Mouse (Mus musculus) bone marrow macrophage, adult 2 months (primary cell): ENCODE measurements around the gene Zfp563. TPM values are rescaled to one million over a fixed set of nuclear protein-coding genes. Genes with fewer than 3 reads are reported as not detected.
A peak's percentile ranks its signal among the peaks of the same experiment; 100 is the strongest.

Experiments
- H3K27ac ChIP-seq: 2 replicates; pipeline ENCODE4 v1.5.1; 2012; ENCODE audit warnings: low read depth, low read length; ENCODE audit not compliant: insufficient read depth
- H3K4me1 ChIP-seq: 2 replicates; pipeline ENCODE4 v1.6.1; 2012; ENCODE audit warnings: low read length; ENCODE audit not compliant: control insufficient read depth, insufficient read depth
- H3K4me3 ChIP-seq: 2 replicates; pipeline ENCODE4 v1.5.1; 2012; ENCODE audit warnings: mild to moderate bottlenecking, low read length, moderate library complexity; ENCODE audit not compliant: insufficient read depth
- CTCF ChIP-seq: IDR thresholded peaks from 2 replicates; pipeline ENCODE4 v1.5.1; 2012; ENCODE audit warnings: low read depth, mild to moderate bottlenecking, low read length, moderate library complexity
- POLR2A ChIP-seq: IDR thresholded peaks from 2 replicates; pipeline ENCODE4 v1.6.1; 2012; ENCODE audit warnings: mild to moderate bottlenecking, low read depth, low read length, borderline replicate concordance
- polyA plus RNA-seq: library from polyadenylated mRNA; stranded (reverse); fragments of >200 nt; gene quantifications from 2 replicates; pipeline ENCODE4 v1.2.4, GENCODE M21; 2012; ENCODE audit not compliant: missing spikeins, insufficient read depth, insufficient read length

The Zfp563 gene
- polyA plus RNA-seq: 4.7 and 7.1 TPM in 2 replicates

- Histone ChIP-seq H3K4me3 (peak within 1 kb of the TSS; percentile 77), H3K4me1 (peaks cover 9% of the 10 kb centered on the region), H3K27ac (peak within 1 kb of the TSS; percentile 85)
- no peak for TF ChIP-seq POLR2A
- TF ChIP-seq CTCF: no peak
Observed at GRCm38 (mm10) chr17:33089220-33089949, at the start of gene Zfp563. TSS of gene Zfp563 (plus strand) at chr17:33089310.

- H3K27ac ChIP-seq: no peak overlapping the region
- no peak for TF ChIP-seq POLR2A
- no peak for TF ChIP-seq CTCF
- no peak overlapping the region for H3K4me3 ChIP-seq
- H3K4me1 ChIP-seq: no peaks in the 10 kb centered on the region
Observed at GRCm38 (mm10) chr17:33058791-33059190, 30.3 kb upstream of the Zfp563 start.

DNA sequence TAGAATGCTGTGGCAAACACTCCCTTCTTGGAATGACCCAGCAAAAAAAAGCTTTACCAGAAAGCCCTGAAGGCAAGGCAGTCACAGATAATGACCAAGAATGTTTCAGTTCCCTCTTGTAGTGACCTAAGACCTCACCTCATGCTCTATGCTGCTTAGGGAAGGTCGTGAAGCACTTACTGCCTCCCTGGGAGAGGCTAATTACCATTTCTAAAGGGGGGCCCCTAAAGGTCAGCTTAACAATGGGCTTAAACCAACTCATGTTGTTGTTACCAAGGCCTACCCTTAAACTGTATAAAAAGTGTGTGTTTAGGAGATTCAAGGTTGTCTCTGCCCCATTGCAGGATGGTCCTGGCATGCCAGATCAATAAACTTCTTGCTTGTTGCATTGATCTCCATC is 26.1 kb upstream of the Zfp563 start:
- Histone ChIP-seq H3K27ac (no peak overlapping the region), H3K4me3 (no peak overlapping the region), H3K4me1 (no peaks in the 10 kb centered on the region)
- TF ChIP-seq POLR2A: no peak
- no peak for TF ChIP-seq CTCF

DNA sequence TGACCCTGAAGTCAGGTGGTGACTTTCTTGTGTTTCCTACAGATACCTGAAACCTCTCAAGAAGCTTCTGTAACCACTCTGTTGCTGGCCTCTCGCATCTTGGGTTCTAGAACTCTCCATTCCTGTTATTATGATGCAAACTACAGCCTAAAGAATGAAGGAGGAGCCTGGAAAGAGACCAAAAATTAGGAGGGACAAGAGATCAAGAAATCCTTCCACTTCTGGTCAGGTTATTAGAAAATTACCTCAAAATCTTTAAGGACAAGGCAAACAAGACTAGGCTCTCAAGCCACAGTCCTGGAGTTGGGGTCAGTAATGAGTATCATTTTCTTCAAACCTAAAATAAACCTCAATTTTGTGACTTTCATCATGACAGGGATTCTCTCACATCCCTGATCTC is 21.2 kb upstream of the Zfp563 start, which contains the start of gene 4921501E09Rik:
TSS of gene 4921501E09Rik (minus strand) at position 101 of the 400 bp plus-strand sequence.
- Histone ChIP-seq H3K27ac (no peak within 1 kb of the TSS), H3K4me3 (no peak within 1 kb of the TSS), H3K4me1 (no peaks in the 10 kb centered on the region)
- TF ChIP-seq CTCF: no peak
- no peak for TF ChIP-seq POLR2A

DNA sequence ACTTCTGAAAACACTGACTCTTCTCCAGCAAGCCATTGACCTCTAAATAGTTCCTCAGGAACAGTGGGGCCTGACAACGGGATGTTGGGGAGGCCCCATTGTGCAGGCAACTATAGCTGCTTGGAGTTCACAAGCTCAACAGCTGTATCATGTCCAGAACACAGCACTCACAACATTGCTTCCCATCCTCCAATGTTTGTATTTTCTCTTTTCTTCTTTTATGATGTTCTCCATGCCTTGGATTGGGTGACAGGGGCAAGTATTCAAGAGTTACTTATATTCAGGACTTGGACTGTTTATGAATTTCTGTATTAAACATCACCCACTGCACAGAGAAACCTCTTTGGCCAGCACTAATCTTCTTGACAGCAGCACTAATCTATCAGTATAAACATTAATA is 2.5 kb downstream of the Zfp563 start:
- TF ChIP-seq CTCF (no peak), POLR2A (no peak)
- peaks cover 9% of the 10 kb centered on the region for H3K4me1 ChIP-seq
- no peak overlapping the region for H3K27ac ChIP-seq
- no peak overlapping the region for H3K4me3 ChIP-seq

DNA sequence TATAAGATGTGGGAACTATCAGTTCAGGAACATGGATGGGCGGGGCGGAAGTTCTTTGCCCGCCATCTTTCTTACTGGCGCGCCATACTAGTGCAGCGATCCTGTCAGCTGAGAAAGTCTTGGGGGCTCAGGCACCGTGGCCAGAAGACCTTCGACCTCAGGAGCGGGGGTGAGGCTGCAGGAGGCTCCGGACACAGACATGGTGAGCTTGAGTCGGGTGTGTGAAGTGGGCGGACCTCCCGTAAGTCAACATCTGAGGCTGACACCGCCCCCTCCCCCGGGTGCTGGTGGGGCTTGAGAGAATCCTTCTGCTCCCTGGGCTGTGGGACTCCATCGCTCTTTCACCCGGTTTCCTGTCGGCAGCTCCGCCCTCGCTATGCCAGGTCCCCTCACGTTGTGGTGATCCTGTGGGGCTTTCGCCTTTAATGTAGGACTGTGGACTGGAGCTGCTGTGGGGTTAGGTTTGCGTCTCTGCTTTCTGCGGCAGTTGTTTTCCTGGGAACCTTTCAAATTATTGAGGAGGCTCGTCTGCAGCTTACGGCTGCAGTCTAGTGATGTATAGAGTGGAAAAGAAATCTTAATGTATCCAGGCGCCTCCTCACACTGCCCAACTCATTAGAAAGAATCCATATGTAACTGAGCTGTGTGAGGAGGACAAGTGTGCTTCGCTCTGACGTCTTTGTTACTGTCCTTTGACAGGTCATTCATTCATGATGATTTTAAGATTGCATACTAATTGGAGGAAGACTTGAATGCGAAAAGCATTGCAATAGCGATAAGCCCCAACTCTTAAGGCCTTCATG is 3.5 kb downstream of the Zfp563 start:
- Histone ChIP-seq H3K4me3 (peak overlapping the region; percentile 97), H3K4me1 (peaks cover 9% of the 10 kb centered on the region), H3K27ac (peak overlapping the region; percentile 62)
- TF ChIP-seq CTCF (no peak), POLR2A (no peak)

DNA sequence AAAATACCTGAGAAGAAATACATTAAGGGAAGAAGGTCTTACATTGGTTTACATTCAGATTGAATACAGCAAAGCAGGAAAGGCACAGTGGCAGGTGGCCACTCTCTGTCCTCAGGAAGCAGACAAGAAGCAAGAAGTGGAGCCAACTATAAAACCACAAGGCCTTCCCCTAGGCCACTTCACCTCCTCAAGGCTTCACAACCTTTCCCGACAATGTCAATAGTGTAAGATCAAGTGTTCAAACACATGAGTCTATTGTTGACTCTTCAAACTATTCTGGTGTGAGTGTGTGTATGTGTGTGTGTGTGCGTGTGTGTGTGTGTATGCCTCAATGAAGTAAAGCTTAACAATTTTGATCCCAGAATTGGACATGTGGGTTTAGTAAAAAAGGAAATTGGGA is 8.3 kb downstream of the Zfp563 start:
- TF ChIP-seq CTCF (no peak), POLR2A (no peak)
- no peak overlapping the region for H3K27ac ChIP-seq
- no peak overlapping the region for H3K4me3 ChIP-seq
- H3K4me1 ChIP-seq: peaks cover 7% of the 10 kb centered on the region

GRCm38 (mm10) chr17:33124546-33124945 is 35.4 kb downstream of the Zfp563 start:
- no peak overlapping the region for H3K27ac ChIP-seq
- TF ChIP-seq CTCF (no peak), POLR2A (no peak)
- H3K4me3 ChIP-seq: no peak overlapping the region

DNA sequence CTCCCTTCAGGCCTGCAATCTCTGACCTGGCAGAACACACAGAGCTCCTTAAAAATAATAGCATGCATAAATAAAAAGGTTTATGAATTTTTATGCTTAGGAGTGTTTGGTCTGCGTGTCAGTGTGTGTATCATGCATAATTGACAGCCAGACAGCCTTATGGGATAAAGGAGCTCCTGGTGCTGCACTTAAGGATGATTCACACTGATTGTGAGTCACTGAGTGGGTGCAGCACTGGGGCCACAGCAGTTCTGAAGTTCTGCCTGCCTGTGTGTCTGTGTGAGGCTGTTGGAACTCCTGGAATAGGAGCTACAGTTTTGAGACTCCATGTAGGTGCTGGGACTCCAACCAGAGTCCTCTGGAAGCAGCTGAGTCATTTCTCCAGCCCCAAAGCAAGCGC is 37.1 kb downstream of the Zfp563 start:
- no peak overlapping the region for H3K4me3 ChIP-seq
- no peak for TF ChIP-seq CTCF
- no peak for TF ChIP-seq POLR2A
- H3K27ac ChIP-seq: no peak overlapping the region
- H3K4me1 ChIP-seq: no peaks in the 10 kb centered on the region

More at GRCm38 (mm10) chr17:33124546-33124945, 35.4 kb downstream of the Zfp563 start:
- no peaks in the 10 kb centered on the region for H3K4me1 ChIP-seq

GRCm38 (mm10) chr17:33139261-33139820 is 50.2 kb downstream of the Zfp563 start, which contains the start of gene Morc2b:
TSS of gene Morc2b (minus strand) at chr17:33139683.
- no peak within 1 kb of the TSS for H3K4me3 ChIP-seq
- no peak for TF ChIP-seq POLR2A
- TF ChIP-seq CTCF: no peak
- no peak within 1 kb of the TSS for H3K27ac ChIP-seq
- H3K4me1 ChIP-seq: peaks cover under 1% of the 10 kb centered on the region; the same call in 1 of the 2 replicates

Other genes starting within 250 kb of the Zfp563 start
- 5.0 and 6.8 TPM in 2 replicates for gene Zfp870, start 197.7 kb upstream of the Zfp563 start, polyA plus RNA-seq
- gene Cyp4f14, start 172.0 kb upstream of the Zfp563 start, polyA plus RNA-seq: not detected in 2 replicates
- gene Cyp4f13, start 141.9 kb upstream of the Zfp563 start, polyA plus RNA-seq: 49.0 and 53.3 TPM in 2 replicates
- 6.8 and 12.7 TPM in 2 replicates for gene Zfp472, start 123.5 kb upstream of the Zfp563 start, polyA plus RNA-seq
- gene Zfp952, start 96.2 kb upstream of the Zfp563 start, polyA plus RNA-seq: 9.9 and 10.5 TPM in 2 replicates
- 3.3 and 4.7 TPM in 2 replicates for gene Zfp763, start 55.9 kb upstream of the Zfp563 start, polyA plus RNA-seq
- not detected in 2 replicates for gene 4921501E09Rik, start 21.3 kb upstream of the Zfp563 start, polyA plus RNA-seq
- not detected in 2 replicates for gene Morc2b, start 50.4 kb downstream of the Zfp563 start, polyA plus RNA-seq
- gene Olfr55, start 79.1 kb downstream of the Zfp563 start, polyA plus RNA-seq: not detected in 2 replicates
- not detected in 2 replicates for gene Olfr239, start 102.0 kb downstream of the Zfp563 start, polyA plus RNA-seq
- 0.15 and 0.23 TPM in 2 replicates for gene Olfr1564, start 132.4 kb downstream of the Zfp563 start, polyA plus RNA-seq
- 6.2 TPM in 2 replicates for gene Zfp955a, start 165.8 kb downstream of the Zfp563 start, polyA plus RNA-seq
- not detected in 2 replicates for gene Olfr63, start 175.4 kb downstream of the Zfp563 start, polyA plus RNA-seq
- 4.1 and 10.5 TPM in 2 replicates for gene Zfp955b, start 200.2 kb downstream of the Zfp563 start, polyA plus RNA-seq